Comparison of ENCODE assay signal across 23 mouse cellular contexts in genomic region chr2:80025038-80025437, GRCm38 (mm10).
DNase-seq lines count a peak whose midpoint lies in the region; ATAC-seq and TF ChIP-seq lines count a peak whose summit lies in the region.
"Had no signal": no experiment of that assay in that cellular context is flagged by ENCODE, and none has a peak within 500 bp of the region (broad histone marks: within the 10 kb centered on the region; RNA-seq: fewer than 3 reads in every experiment).

No protein-coding gene starts in this region.

- H3K9me3 ChIP-seq in lung, postnatal 0 days (ENCODE audit: low read length) = no peaks in the 10 kb centered on the region
- no peaks in the 10 kb centered on the region for H3K9me3 ChIP-seq in hindbrain, embryonic 10.5 days
- H3K9me3 ChIP-seq: forebrain, embryonic 10.5 days; hindbrain, embryonic 13.5 days; limb, embryonic 13.5 days; liver, embryonic 15.5 days; midbrain, embryonic 12.5 days had no signal

- no peak overlapping the region for H3K27ac ChIP-seq in lung, postnatal 0 days (ENCODE audit: low read length)
- H3K27ac ChIP-seq in bone marrow macrophage, adult 2 months (ENCODE audit: insufficient read depth, low read depth, low read length) = peak overlapping the region; percentile 16; the same call in 1 of the 2 replicates
- H3K27ac ChIP-seq in hindbrain, embryonic 10.5 days = no peak overlapping the region
- H3K27ac ChIP-seq: forebrain, embryonic 10.5 days; hindbrain, embryonic 13.5 days; limb, embryonic 13.5 days; liver, embryonic 15.5 days; midbrain, embryonic 12.5 days had no signal

- H3K4me1 ChIP-seq in lung, postnatal 0 days (ENCODE audit: insufficient read depth, low read depth, low read length) = no peaks in the 10 kb centered on the region
- H3K4me1 ChIP-seq in bone marrow macrophage, adult 2 months (ENCODE audit: control insufficient read depth, insufficient read depth, low read length) = peaks cover 6% of the 10 kb centered on the region
- H3K4me1 ChIP-seq in hindbrain, embryonic 10.5 days (replicated peaks) = no peaks in the 10 kb centered on the region
- H3K4me1 ChIP-seq: forebrain, embryonic 10.5 days; hindbrain, embryonic 13.5 days; limb, embryonic 13.5 days; liver, embryonic 15.5 days; midbrain, embryonic 12.5 days had no signal

- no peaks in the 10 kb centered on the region for H3K36me3 ChIP-seq in lung, postnatal 0 days (ENCODE audit: insufficient read depth, low read length)
- H3K36me3 ChIP-seq in hindbrain, embryonic 10.5 days = no peaks in the 10 kb centered on the region
- H3K36me3 ChIP-seq: forebrain, embryonic 10.5 days; hindbrain, embryonic 13.5 days; limb, embryonic 13.5 days; liver, embryonic 15.5 days; midbrain, embryonic 12.5 days had no signal

- WGBS in lung, postnatal 0 days = 57% methylated on average over 1 of the region's 1 CpGs
- 92% methylated on average over 1 of the region's 1 CpGs for WGBS in hindbrain, embryonic 10.5 days

- DNase-seq in lung, postnatal 0 days (ENCODE audit: low spot score) = peak; percentile 53
- DNase-seq in lung, adult 18-20 months = no peak
- DNase-seq in A20 (ENCODE audit: low read depth, low spot score) = peak; percentile 37
- no peak for DNase-seq in retina, postnatal 1 day
- no peak for DNase-seq in embryo, embryonic 10 days (ENCODE audit: low spot score)
- DNase-seq in hindbrain, embryonic 10.5 days (ENCODE audit: low spot score) = no peak
- DNase-seq: adrenal gland, adult 2 months; cerebellum, adult 8-10 months; forebrain, postnatal 0 days; kidney, adult 11 months; kidney, postnatal 4 days; layer of hippocampus, adult 9-11 months; lung, postnatal 4 days; right cerebral cortex, postnatal 25 days had no signal

- no peak overlapping the region for H3K4me3 ChIP-seq in lung, postnatal 0 days (ENCODE audit: low read depth, low read length)
- no peak overlapping the region for H3K4me3 ChIP-seq in bone marrow macrophage, adult 2 months (ENCODE audit: insufficient read depth, low read length)
- H3K4me3 ChIP-seq in hindbrain, embryonic 10.5 days = no peak overlapping the region
- H3K4me3 ChIP-seq: forebrain, embryonic 10.5 days; hindbrain, embryonic 13.5 days; limb, embryonic 13.5 days; liver, embryonic 15.5 days; midbrain, embryonic 12.5 days had no signal

- TF ChIP-seq CTCF in lung, postnatal 0 days (IDR thresholded peaks at IDR 0.05) = no peak
- TF ChIP-seq CTCF in bone marrow macrophage, adult 2 months (IDR thresholded peaks at IDR 0.05; ENCODE audit: low read depth, low read length) = no peak

- no peaks in the 10 kb centered on the region for H3K27me3 ChIP-seq in lung, postnatal 0 days (replicated peaks; ENCODE audit: insufficient read depth, low read length)
- H3K27me3 ChIP-seq in hindbrain, embryonic 10.5 days (ENCODE audit: insufficient read depth, poor library complexity, severe bottlenecking) = no peaks in the 10 kb centered on the region
- H3K27me3 ChIP-seq: hindbrain, embryonic 13.5 days; limb, embryonic 13.5 days; liver, embryonic 15.5 days; midbrain, embryonic 12.5 days had no signal

- no peak overlapping the region for H3K4me2 ChIP-seq in lung, postnatal 0 days (replicated peaks; ENCODE audit: low read depth, low read length)
- H3K4me2 ChIP-seq: heart, embryonic 11.5 days; hindbrain, embryonic 13.5 days; limb, embryonic 13.5 days; liver, embryonic 15.5 days; midbrain, embryonic 12.5 days had no signal

- TF ChIP-seq POLR2A in bone marrow macrophage, adult 2 months (IDR thresholded peaks at IDR 0.05; ENCODE audit: borderline replicate concordance, low read depth, low read length) = no peak

- TF ChIP-seq EP300 in lung, postnatal 0 days (IDR thresholded peaks at IDR 0.05) = no peak

- no peak overlapping the region for H3K9ac ChIP-seq in lung, postnatal 0 days (replicated peaks; ENCODE audit: low read depth)
- H3K9ac ChIP-seq: forebrain, postnatal 0 days; hindbrain, embryonic 13.5 days; limb, embryonic 13.5 days; liver, embryonic 15.5 days; midbrain, embryonic 12.5 days had no signal

- peak; percentile 38 for ATAC-seq in lung, postnatal 0 days
- ATAC-seq in megakaryocyte progenitor cell, adult 5-6 weeks (replicated peaks; ENCODE audit: poor library complexity) = peak; percentile 78
- ATAC-seq: CD4-positive, CD25-positive, alpha-beta regulatory T cell, adult 4 months; forebrain, postnatal 0 days had no signal

Comparison
In these comparisons a context has a peak if more than half of its experiments do, and no peak if none do; other contexts are left out.
1. DNase-seq: peak in lung, postnatal 0 days (single experiment) and A20 (single experiment); none in lung, adult 18-20 months (0 of 2), retina, postnatal 1 day (single experiment), embryo, embryonic 10 days (single experiment) and hindbrain, embryonic 10.5 days (single experiment).